Mouse (Mus musculus) heart, adult 8-10 months (tissue): ENCODE measurements around the gene Rtl9. TPM values are rescaled to one million over a fixed set of nuclear protein-coding genes. Genes with fewer than 3 reads are reported as not detected.

Experiments
- total RNA-seq, 4 experiments: library from RNA; stranded (reverse); gene quantifications; 2 replicates each; pipeline ENCODE4 v1.2.4; 2022

Rtl9 gene
- total RNA-seq, 4 experiments from 2014 or later: 0.09 to 0.17 (median 0.16) TPM; not detected in 1

Other genes starting within 250 kb of the Rtl9 start
- gene Ammecr1, start 132.9 kb upstream of the Rtl9 start, total RNA-seq: 10 to 100 TPM; 10.3 to 12.2 (median 11.4) TPM